In the genomic region with DNA sequence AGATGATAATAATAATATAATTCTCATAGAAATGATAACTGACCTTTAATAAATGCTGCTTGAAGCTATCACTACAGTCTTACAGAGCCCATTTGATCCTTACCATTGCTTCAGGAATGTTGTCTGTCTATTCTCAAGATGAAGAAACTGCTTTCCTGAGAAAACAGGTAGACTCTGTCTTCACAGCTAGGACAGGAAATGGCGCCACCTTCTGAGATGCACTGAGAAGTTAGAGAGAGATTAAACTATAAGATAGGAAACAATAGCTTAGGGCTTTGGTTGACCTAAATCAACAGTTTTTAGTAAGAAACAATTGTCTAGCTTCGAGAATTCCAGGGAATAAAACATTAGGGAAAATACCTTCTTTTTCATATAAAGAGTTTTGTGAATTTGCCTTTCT, we compare ENCODE assay signal across 14 mouse cellular contexts. TPM values are rescaled to one million over a fixed set of nuclear protein-coding genes. Genes with fewer than 3 reads are reported as not detected.
A peak's percentile ranks its signal among the peaks of the same experiment; 100 is the strongest.
DNase-seq lines count a peak whose midpoint lies in the region; ATAC-seq and TF ChIP-seq lines count a peak whose summit lies in the region.
"Had no signal": no experiment of that assay in that cellular context is flagged by ENCODE, and none has a peak within 500 bp of the region (broad histone marks: within the 10 kb centered on the region; RNA-seq: fewer than 3 reads in every experiment).

No protein-coding gene starts in this region.

- no peak overlapping the region for H3K4me2 ChIP-seq in intestine, postnatal 0 days (replicated peaks; ENCODE audit: low read depth)
- no peak overlapping the region for H3K4me2 ChIP-seq in intestine, embryonic 16.5 days (ENCODE audit: low read depth, low read length)
- H3K4me2 ChIP-seq: embryonic facial prominence, embryonic 15.5 days had no signal

- no peak for ATAC-seq in intestine, postnatal 0 days
- no peak for ATAC-seq in intestine, embryonic 16.5 days
- peak; percentile 86 for ATAC-seq in inflammation-experienced regulatory T-cells, adult 6 months

- no peak overlapping the region for H3K4me3 ChIP-seq in intestine, postnatal 0 days (ENCODE audit: low read depth, low read length)
- no peak overlapping the region for H3K4me3 ChIP-seq in intestine, embryonic 16.5 days (ENCODE audit: low read length)
- no peak overlapping the region for H3K4me3 ChIP-seq in heart, adult 2 months
- H3K4me3 ChIP-seq: embryonic facial prominence, embryonic 15.5 days had no signal

- intact Hi-C loops in heart, adult 2 months (cut with DNase I), result no loop called here
- intact Hi-C loops in heart, postnatal 10 days (cut with DNase I), result no loop called here

- H3K27ac ChIP-seq in intestine, postnatal 0 days (ENCODE audit: low read depth, low read length), result no peak overlapping the region
- H3K27ac ChIP-seq in intestine, embryonic 16.5 days (ENCODE audit: low read length), result no peak overlapping the region
- no peak overlapping the region for H3K27ac ChIP-seq in heart, adult 2 months
- H3K27ac ChIP-seq: embryonic facial prominence, embryonic 15.5 days had no signal

- no peaks in the 10 kb centered on the region for H3K36me3 ChIP-seq in intestine, postnatal 0 days (ENCODE audit: control insufficient read depth, insufficient read depth)
- no peaks in the 10 kb centered on the region for H3K36me3 ChIP-seq in intestine, embryonic 16.5 days (ENCODE audit: control insufficient read depth, insufficient read depth, low read length)
- H3K36me3 ChIP-seq in heart, adult 2 months (ENCODE audit: control insufficient read depth, insufficient read depth, low read length), result no peaks in the 10 kb centered on the region
- H3K36me3 ChIP-seq: embryonic facial prominence, embryonic 15.5 days had no signal

- no peak for TF ChIP-seq EP300 in heart, adult 2 months (IDR thresholded peaks at IDR 0.05; ENCODE audit: insufficient read depth, low read depth, low read length)

- H3K27me3 ChIP-seq in intestine, postnatal 0 days (replicated peaks; ENCODE audit: control insufficient read depth, insufficient read depth, low read length), result no peaks in the 10 kb centered on the region
- no peaks in the 10 kb centered on the region for H3K27me3 ChIP-seq in intestine, embryonic 16.5 days (replicated peaks; ENCODE audit: control insufficient read depth, insufficient read depth, low read length)
- H3K27me3 ChIP-seq in heart, adult 2 months (ENCODE audit: control insufficient read depth, insufficient read depth, low read length), result no peaks in the 10 kb centered on the region
- H3K27me3 ChIP-seq: embryonic facial prominence, embryonic 15.5 days had no signal

- H3K4me1 ChIP-seq in intestine, postnatal 0 days (replicated peaks; ENCODE audit: control insufficient read depth, insufficient read depth, low read length), result no peaks in the 10 kb centered on the region
- no peaks in the 10 kb centered on the region for H3K4me1 ChIP-seq in intestine, embryonic 16.5 days (ENCODE audit: control insufficient read depth, insufficient read depth, low read length)
- H3K4me1 ChIP-seq in heart, adult 2 months (ENCODE audit: control insufficient read depth, insufficient read depth, low read length), result no peaks in the 10 kb centered on the region
- H3K4me1 ChIP-seq: embryonic facial prominence, embryonic 15.5 days had no signal

- no peaks in the 10 kb centered on the region for H3K9me3 ChIP-seq in intestine, postnatal 0 days (ENCODE audit: control insufficient read depth)
- no peaks in the 10 kb centered on the region for H3K9me3 ChIP-seq in intestine, embryonic 16.5 days (ENCODE audit: control insufficient read depth, low read length)
- H3K9me3 ChIP-seq: embryonic facial prominence, embryonic 15.5 days had no signal

- no peaks in the 10 kb centered on the region for H3K79me2 ChIP-seq in heart, adult 2 months (replicated peaks; ENCODE audit: control insufficient read depth, insufficient read depth, low read length)

- H3K9ac ChIP-seq in intestine, postnatal 0 days (ENCODE audit: low read depth, low read length), result no peak overlapping the region
- H3K9ac ChIP-seq in intestine, embryonic 16.5 days (ENCODE audit: low read depth, low read length), result no peak overlapping the region
- no peak overlapping the region for H3K9ac ChIP-seq in heart, adult 2 months (ENCODE audit: low read depth, low read length)
- H3K9ac ChIP-seq: embryonic facial prominence, embryonic 15.5 days had no signal

- 59% methylated on average over 2 of the region's 2 CpGs for WGBS in intestine, postnatal 0 days
- 59% methylated on average over 2 of the region's 2 CpGs for WGBS in intestine, embryonic 16.5 days
- 35% methylated on average over 2 of the region's 2 CpGs for WGBS in heart, adult 2 months

- no peak for TF ChIP-seq POLR2A in heart, adult 2 months (IDR thresholded peaks at IDR 0.05; ENCODE audit: insufficient read depth, low read depth, low read length)

- DNase-seq in 3T3-L1 (ENCODE audit: low read depth, low spot score), result peak; percentile 55
- DNase-seq in CD4-positive, CD25-positive, alpha-beta regulatory T cell, adult 2 months (ENCODE audit: low read depth, low spot score), result peak; percentile 78
- DNase-seq in heart, adult 2 months, result no peak
- no peak for DNase-seq in heart, postnatal 10 days
- DNase-seq: gastrocnemius, postnatal 25 days; heart, postnatal 36 days; kidney, adult 9 months had no signal

- TF ChIP-seq CTCF in intestine, postnatal 0 days (IDR thresholded peaks at IDR 0.05; ENCODE audit: low read depth), result peak; percentile 50
- no peak for TF ChIP-seq CTCF in heart, adult 2 months (IDR thresholded peaks at IDR 0.05)

RNA-seq across cellular contexts. Expression of gene Retnlb, which starts 7.3 kb away (rescaled TPM):
- 0.17 TPM in 1 of 2 replicates, not detected in the other for polyA plus RNA-seq in intestine, postnatal 0 days (2015; fragmentation: Nextera tagmentation; extraction: Ambion mirVana)
- not detected in 2 replicates for polyA plus RNA-seq in intestine, embryonic 16.5 days (2015; fragmentation: Nextera tagmentation; extraction: Ambion mirVana)
- not detected for polyA plus RNA-seq in inflammation-experienced regulatory T-cells, adult 6 months (2017; shearing (Covaris generic))
- total RNA-seq in heart, adult 2 months (2021), result not detected
- polyA plus RNA-seq in heart, adult 2 months (2012; rRNA removed), result not detected in 2 replicates
- total RNA-seq in heart, postnatal 10 days (2021), result not detected
- total RNA-seq: gastrocnemius, postnatal 25 days; heart, postnatal 36 days; left cerebral cortex, adult 8-10 months had no signal
- polyA plus RNA-seq: embryonic facial prominence, embryonic 15.5 days; liver, embryonic 16.5 days; stomach, embryonic 14.5 days had no signal

RNA-seq across cellular contexts. Expression of gene Retnla, which starts 33.0 kb away (rescaled TPM):
- polyA plus RNA-seq in intestine, postnatal 0 days (2015; fragmentation: Nextera tagmentation; extraction: Ambion mirVana), result not detected in 2 replicates
- polyA plus RNA-seq in intestine, embryonic 16.5 days (2015; fragmentation: Nextera tagmentation; extraction: Ambion mirVana), result not detected in 2 replicates
- polyA plus RNA-seq in inflammation-experienced regulatory T-cells, adult 6 months (2017; shearing (Covaris generic)), result not detected
- total RNA-seq in heart, adult 2 months (2021), result 1 to 10 TPM; 2.1 to 3.0 TPM
- 52.0 and 56.1 TPM in 2 replicates for polyA plus RNA-seq in heart, adult 2 months (2012; rRNA removed)
- 1 to 10 TPM; 1.1 to 1.7 TPM for total RNA-seq in heart, postnatal 10 days (2021)
- total RNA-seq: left cerebral cortex, adult 8-10 months had no signal
- polyA plus RNA-seq: embryonic facial prominence, embryonic 15.5 days; liver, embryonic 16.5 days had no signal

RNA-seq across cellular contexts. Expression of gene Trat1, which starts 37.6 kb away (rescaled TPM):
- 0.13 and 0.33 TPM in 2 replicates for polyA plus RNA-seq in intestine, postnatal 0 days (2015; fragmentation: Nextera tagmentation; extraction: Ambion mirVana)
- polyA plus RNA-seq in intestine, embryonic 16.5 days (2015; fragmentation: Nextera tagmentation; extraction: Ambion mirVana), result 0.02 and 0.06 TPM in 2 replicates
- 100 to 1,000 TPM in 1 of 3 experiments, 10 to 100 TPM in 2; 64.3 to 111 (median 96.4) TPM for polyA plus RNA-seq in inflammation-experienced regulatory T-cells, adult 6 months (2017; shearing (Covaris generic))
- under 1 TPM in 1 of 2 experiments, not detected in 1; 0.25 TPM for total RNA-seq in heart, adult 2 months (2021)
- 0.04 and 0.12 TPM in 2 replicates for polyA plus RNA-seq in heart, adult 2 months (2012; rRNA removed)
- total RNA-seq in heart, postnatal 10 days (2021), result under 1 TPM in 1 of 2 experiments, not detected in 1; 0.45 TPM
- total RNA-seq: gastrocnemius, postnatal 25 days; heart, postnatal 36 days had no signal
- polyA plus RNA-seq: embryonic facial prominence, embryonic 15.5 days; liver, embryonic 16.5 days had no signal

Comparison
In these comparisons a context has a peak if more than half of its experiments do, and no peak if none do; other contexts are left out.
1. DNase-seq: peak in 3T3-L1 (single experiment) and CD4-positive, CD25-positive, alpha-beta regulatory T cell, adult 2 months (single experiment); none in heart, adult 2 months (0 of 2) and heart, postnatal 10 days (0 of 2).
2. RNA of gene Retnla, which starts 33.0 kb away (polyA plus RNA-seq): 52.0 to 56.1 TPM in heart, adult 2 months; not detected in intestine, embryonic 16.5 days, not detected in intestine, postnatal 0 days and not detected in inflammation-experienced regulatory T-cells, adult 6 months; every median in the first group is over 10 times any median in the second.
3. RNA of gene Trat1, which starts 37.6 kb away (polyA plus RNA-seq): 64.3 to 111 TPM in inflammation-experienced regulatory T-cells, adult 6 months; 0.13 to 0.33 TPM in intestine, postnatal 0 days, 0.02 to 0.06 TPM in intestine, embryonic 16.5 days and 0.04 to 0.12 TPM in heart, adult 2 months; every median in the first group is over 10 times any median in the second.